Comparison of ENCODE assay signal across 8 mouse cellular contexts in genomic region chr12:73671540-73671939, GRCm38 (mm10).
DNase-seq lines count a peak whose midpoint lies in the region; ATAC-seq and TF ChIP-seq lines count a peak whose summit lies in the region.

No protein-coding gene starts in this region.

- no peak for TF ChIP-seq POLR2A in bone marrow macrophage, adult 2 months (IDR thresholded peaks at IDR 0.05; ENCODE audit: borderline replicate concordance, low read depth, low read length)

- no peak for ATAC-seq in heart, embryonic 14.5 days (ENCODE audit: insufficient number of reproducible peaks, insufficient read depth, low FRiP score, low read depth)
- peak; percentile 63 for ATAC-seq in megakaryocyte progenitor cell, adult 5-6 weeks (replicated peaks; ENCODE audit: poor library complexity)

- H3K36me3 ChIP-seq in heart, embryonic 14.5 days (ENCODE audit: control insufficient read depth, insufficient read depth, low read length), result no peaks in the 10 kb centered on the region

- H3K4me2 ChIP-seq in heart, embryonic 14.5 days (ENCODE audit: low read length), result no peak overlapping the region

- 49% methylated on average over 3 of the region's 3 CpGs for WGBS in heart, embryonic 14.5 days

- no peaks in the 10 kb centered on the region for H3K9me3 ChIP-seq in heart, embryonic 14.5 days (ENCODE audit: control insufficient read depth, low read length)

- TF ChIP-seq CTCF in bone marrow macrophage, adult 2 months (IDR thresholded peaks at IDR 0.05; ENCODE audit: low read depth, low read length), result no peak

- no peak overlapping the region for H3K9ac ChIP-seq in heart, embryonic 14.5 days (ENCODE audit: low read length)

- peaks cover 87% of the 10 kb centered on the region for H3K4me1 ChIP-seq in bone marrow macrophage, adult 2 months (ENCODE audit: control insufficient read depth, insufficient read depth, low read length)
- peaks cover 12 to 20% of the 10 kb centered on the region in 2 experiments for H3K4me1 ChIP-seq in heart, embryonic 14.5 days (ENCODE audit: control insufficient read depth in 2 of 2, insufficient read depth in 2 of 2, low read length in 2 of 2)

- H3K27me3 ChIP-seq in heart, embryonic 14.5 days (ENCODE audit: control insufficient read depth, insufficient read depth, low read length), result no peaks in the 10 kb centered on the region

- peak overlapping the region; percentile 78 for H3K27ac ChIP-seq in bone marrow macrophage, adult 2 months (ENCODE audit: insufficient read depth, low read depth, low read length)
- peak overlapping the region; percentile 9 to 69; a peak in 2 of 4 replicates for H3K27ac ChIP-seq in heart, embryonic 14.5 days (replicated peaks in 1 of 2; ENCODE audit: control insufficient read depth in 1 of 2, insufficient read depth in 1 of 2, low read depth in 2 of 2, low read length in 2 of 2)

- H3K4me3 ChIP-seq in bone marrow macrophage, adult 2 months (ENCODE audit: insufficient read depth, low read length), result peak overlapping the region; percentile 6; the same call in 1 of the 2 replicates
- H3K4me3 ChIP-seq in heart, embryonic 14.5 days (ENCODE audit: control insufficient read depth in 1 of 2, insufficient read depth in 1 of 2, low read depth in 1 of 2, low read length in 2 of 2), result no peak overlapping the region

- peak; percentile 19 for DNase-seq in embryo, embryonic 10 days (ENCODE audit: low spot score)
- no peak for DNase-seq in embryo, embryonic 10.5 days (ENCODE audit: low spot score)
- DNase-seq in cerebellum, postnatal 4 days (ENCODE audit: low spot score in 2 of 2), result no peak
- DNase-seq in adrenal gland, postnatal 10 days, result no peak
- DNase-seq in adrenal gland, postnatal 14 days, result no peak
